Mouse (Mus musculus): ENCODE data around the gene Hapln1.

DNA sequence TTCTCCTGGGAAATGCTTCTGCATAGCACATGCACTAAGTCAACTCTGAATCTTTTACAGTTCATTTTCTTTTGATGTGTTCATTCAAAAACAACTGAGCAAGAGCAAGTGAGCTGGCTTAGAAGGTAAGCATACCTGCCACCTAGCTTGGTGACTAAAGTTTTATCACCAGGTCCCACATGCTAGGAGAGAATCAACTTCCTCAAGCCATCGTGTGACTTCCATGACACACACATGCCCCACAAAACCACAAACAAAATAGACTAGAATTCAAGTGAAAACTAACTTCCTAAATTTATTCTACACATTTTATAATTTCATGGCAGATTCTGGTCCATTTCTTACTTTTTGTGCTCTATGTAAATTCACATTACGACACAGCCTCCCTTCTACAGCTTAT is 113.7 kb downstream of the Hapln1 start:
- TF ChIP-seq CTCF (IDR thresholded peaks at IDR 0.05; ENCODE audit: control insufficient read depth, insufficient read depth, insufficient read length) = no peak
- TF ChIP-seq MYOD1 (IDR thresholded peaks at IDR 0.05; ENCODE audit: control insufficient read depth, insufficient read length, low read depth) = no peak
- no peak for TF ChIP-seq MAX (IDR thresholded peaks at IDR 0.05)
- TF ChIP-seq USF1 (IDR thresholded peaks at IDR 0.05; ENCODE audit: low read depth) = no peak
